In genomic region chr5:112548846-112549620, GRCm38 (mm10) we compare ENCODE assay signal across 8 mouse cellular contexts. TPM values are rescaled to one million over a fixed set of nuclear protein-coding genes. Genes with fewer than 3 reads are reported as not detected.
DNase-seq lines count a peak whose midpoint lies in the region; ATAC-seq and TF ChIP-seq lines count a peak whose summit lies in the region.
"Had no signal": no experiment of that assay in that cellular context is flagged by ENCODE, and none has a peak within 500 bp of the region (broad histone marks: within the 10 kb centered on the region; RNA-seq: fewer than 3 reads in every experiment).

No protein-coding gene starts in this region.

- H3K9me3 ChIP-seq in forebrain, embryonic 16.5 days (ENCODE audit: control insufficient read depth, low read length), result no peaks in the 10 kb centered on the region
- no peaks in the 10 kb centered on the region for H3K9me3 ChIP-seq in hindbrain, embryonic 16.5 days (ENCODE audit: control insufficient read depth, low read length)
- no peaks in the 10 kb centered on the region for H3K9me3 ChIP-seq in midbrain, postnatal 0 days (ENCODE audit: low read length)

- H3K27ac ChIP-seq in forebrain, embryonic 16.5 days (ENCODE audit: low read length), result peak overlapping the region; percentile 62
- peak overlapping the region; percentile 72 for H3K27ac ChIP-seq in hindbrain, embryonic 16.5 days (ENCODE audit: low read depth, low read length)
- H3K27ac ChIP-seq in midbrain, postnatal 0 days (ENCODE audit: low read depth, low read length), result no peak overlapping the region
- no peak overlapping the region for H3K27ac ChIP-seq in thymus, adult 2 months (ENCODE audit: control insufficient read depth, insufficient read depth, low read length)

- no peak overlapping the region for H3K4me2 ChIP-seq in forebrain, embryonic 16.5 days (ENCODE audit: low read length)
- peak overlapping the region; percentile 10 for H3K4me2 ChIP-seq in hindbrain, embryonic 16.5 days (ENCODE audit: low read length)
- 0 out of 2 replicates have a peak overlapping the region, but pooled peaks have one; percentile 4 for H3K4me2 ChIP-seq in midbrain, postnatal 0 days (ENCODE audit: low read depth, low read length, poor library complexity, severe bottlenecking)

- H3K27me3 ChIP-seq in forebrain, embryonic 16.5 days (replicated peaks; ENCODE audit: control insufficient read depth, insufficient read depth, low read length), result no peaks in the 10 kb centered on the region
- H3K27me3 ChIP-seq in hindbrain, embryonic 16.5 days (replicated peaks; ENCODE audit: control insufficient read depth, insufficient read depth, low read length), result no peaks in the 10 kb centered on the region
- H3K27me3 ChIP-seq in midbrain, postnatal 0 days (ENCODE audit: insufficient read depth, low read length), result no peaks in the 10 kb centered on the region
- no peaks in the 10 kb centered on the region for H3K27me3 ChIP-seq in thymus, adult 2 months (ENCODE audit: control insufficient read depth, insufficient read depth, low read length)

- H3K4me1 ChIP-seq in forebrain, embryonic 16.5 days (replicated peaks; ENCODE audit: control insufficient read depth, insufficient read depth, low read length), result peaks cover 55% of the 10 kb centered on the region
- peaks cover 48% of the 10 kb centered on the region for H3K4me1 ChIP-seq in hindbrain, embryonic 16.5 days (ENCODE audit: control insufficient read depth, insufficient read depth, low read depth, low read length)
- H3K4me1 ChIP-seq in midbrain, postnatal 0 days (ENCODE audit: insufficient read depth, low read length), result peaks cover 20% of the 10 kb centered on the region
- H3K4me1 ChIP-seq in thymus, adult 2 months (replicated peaks; ENCODE audit: control insufficient read depth, insufficient read depth, low read length), result no peaks in the 10 kb centered on the region

- 0 out of 2 replicates have a peak overlapping the region, but pooled peaks have one; percentile 20 for H3K9ac ChIP-seq in forebrain, embryonic 16.5 days (replicated peaks; ENCODE audit: low read depth, low read length)
- H3K9ac ChIP-seq in hindbrain, embryonic 16.5 days (ENCODE audit: low read depth, low read length), result peak overlapping the region; percentile 20; the same call in 1 of the 2 replicates
- H3K9ac ChIP-seq in midbrain, postnatal 0 days (replicated peaks; ENCODE audit: low read length, poor library complexity, severe bottlenecking), result no peak overlapping the region

- no peak for TF ChIP-seq POLR2A in thymus, adult 2 months (IDR thresholded peaks at IDR 0.05; ENCODE audit: control insufficient read depth, extremely low read depth, insufficient read depth, low read length, poor library complexity)

- H3K36me3 ChIP-seq in forebrain, embryonic 16.5 days (ENCODE audit: control insufficient read depth, insufficient read depth), result no peaks in the 10 kb centered on the region
- H3K36me3 ChIP-seq in hindbrain, embryonic 16.5 days (ENCODE audit: control insufficient read depth, insufficient read depth, low read length), result no peaks in the 10 kb centered on the region
- H3K36me3 ChIP-seq in midbrain, postnatal 0 days (ENCODE audit: insufficient read depth, low read length), result no peaks in the 10 kb centered on the region
- H3K36me3 ChIP-seq in thymus, adult 2 months (ENCODE audit: control insufficient read depth, insufficient read depth, low read length), result no peaks in the 10 kb centered on the region

- 25% methylated on average over 12 of the region's 12 CpGs for WGBS in forebrain, embryonic 16.5 days
- WGBS in hindbrain, embryonic 16.5 days, result 22% methylated on average over 12 of the region's 12 CpGs
- 29% methylated on average over 12 of the region's 12 CpGs for WGBS in midbrain, postnatal 0 days
- WGBS in thymus, adult 2 months, result 80% methylated on average over 12 of the region's 12 CpGs

- DNase-seq in ovary, adult 18-20 months (ENCODE audit: low spot score), result peak; percentile 6
- no peak for DNase-seq in ovary, postnatal 10 days (ENCODE audit: low spot score)
- peak; percentile 83 for DNase-seq in midbrain, postnatal 0 days (ENCODE audit: low spot score)
- no peak for DNase-seq in right cerebral cortex, postnatal 4 days
- DNase-seq in thymus, adult 2 months, result no peak

- ATAC-seq in forebrain, embryonic 16.5 days, result peak; percentile 51
- peak; percentile 46; the same call in 1 of the 2 replicates for ATAC-seq in hindbrain, embryonic 16.5 days
- ATAC-seq in midbrain, postnatal 0 days (ENCODE audit: low FRiP score), result no peak

- no peak for TF ChIP-seq CTCF in midbrain, postnatal 0 days (IDR thresholded peaks at IDR 0.05)
- no peak for TF ChIP-seq CTCF in thymus, adult 2 months (IDR thresholded peaks at IDR 0.05; ENCODE audit: borderline replicate concordance, control insufficient read depth, extremely low read depth, insufficient read depth, low read length, poor library complexity)

- no peak overlapping the region for H3K4me3 ChIP-seq in forebrain, embryonic 16.5 days (replicated peaks; ENCODE audit: low read length)
- H3K4me3 ChIP-seq in hindbrain, embryonic 16.5 days (ENCODE audit: low read length), result no peak overlapping the region
- no peak overlapping the region for H3K4me3 ChIP-seq in midbrain, postnatal 0 days (ENCODE audit: low read depth, low read length)
- no peak overlapping the region for H3K4me3 ChIP-seq in thymus, adult 2 months (ENCODE audit: control insufficient read depth, insufficient read depth, low read length)
- H3K4me3 ChIP-seq: myocyte had no signal

RNA-seq across cellular contexts. Expression of gene Sez6l, which starts 28.0 kb away (rescaled TPM):
- 32.2 and 41.9 TPM in 2 replicates for polyA plus RNA-seq in forebrain, embryonic 16.5 days (2015; fragmentation: Nextera tagmentation; extraction: Ambion mirVana)
- 42.8 and 52.7 TPM in 2 replicates for polyA plus RNA-seq in hindbrain, embryonic 16.5 days (2015; fragmentation: Nextera tagmentation; extraction: Ambion mirVana)
- 101 and 115 TPM in 2 replicates for total RNA-seq in midbrain, postnatal 0 days (2014; rRNA removed)
- polyA plus RNA-seq in midbrain, postnatal 0 days (2015; fragmentation: Nextera tagmentation; extraction: Ambion mirVana), result 60.7 and 65.7 TPM in 2 replicates
- 1.5 and 1.8 TPM in 2 replicates for polyA plus RNA-seq in thymus, adult 2 months (2012; rRNA removed)
- polyA plus RNA-seq: myocyte had no signal

Comparison
In these comparisons a context has a peak if more than half of its experiments do, and no peak if none do; other contexts are left out.
1. DNase-seq: peak in ovary, adult 18-20 months (single experiment) and midbrain, postnatal 0 days (single experiment); none in ovary, postnatal 10 days (single experiment), right cerebral cortex, postnatal 4 days (single experiment) and thymus, adult 2 months (single experiment).
2. H3K27ac ChIP-seq: peak in forebrain, embryonic 16.5 days (single experiment) and hindbrain, embryonic 16.5 days (single experiment); none in midbrain, postnatal 0 days (single experiment) and thymus, adult 2 months (single experiment).
3. RNA of gene Sez6l, which starts 28.0 kb away (polyA plus RNA-seq): 60.7 to 65.7 TPM in midbrain, postnatal 0 days, 42.8 to 52.7 TPM in hindbrain, embryonic 16.5 days and 32.2 to 41.9 TPM in forebrain, embryonic 16.5 days; 1.5 to 1.8 TPM in thymus, adult 2 months; every median in the first group is over 10 times any median in the second.